Mouse (Mus musculus) limb, embryonic 14.5 days (tissue): ENCODE results near the gene Tspan14. TPM values are rescaled to one million over a fixed set of nuclear protein-coding genes. Genes with fewer than 3 reads are reported as not detected.

ENCODE experiments used
- ATAC-seq: fragments of 200-750 bp; cut with Nextera tagmentation; 2 replicates; pipeline ENCODE4 v1.8.0; 2017; ENCODE audit warnings: low read depth, moderate number of reproducible peaks, moderate TSS enrichment; ENCODE audit not compliant: low FRiP score
- DNase-seq: peaks from one replicate; pipeline ENCODE4 v3.0.0-alpha.2; 2015; ENCODE audit warnings: low spot score
- H3K27ac ChIP-seq: fragments of 300-500 bp; sonication (generic); replicated peaks from 2 replicates; pipeline ENCODE4 v1.5.1; 2014; ENCODE audit warnings: low read depth, mild to moderate bottlenecking, low read length, moderate library complexity, mixed read lengths
- H3K27me3 ChIP-seq: fragments of 300-500 bp; sonication (generic); 2 replicates; pipeline ENCODE4 v1.6.1; 2014; ENCODE audit warnings: low read length, mixed read lengths; ENCODE audit not compliant: control insufficient read depth, insufficient read depth
- H3K36me3 ChIP-seq: fragments of 300-500 bp; sonication (generic); 2 replicates; pipeline ENCODE4 v1.6.1; 2014; ENCODE audit warnings: mild to moderate bottlenecking, low read length, moderate library complexity, mixed read lengths; ENCODE audit not compliant: control insufficient read depth, insufficient read depth
- H3K4me1 ChIP-seq: fragments of 300-500 bp; sonication (generic); 2 replicates; pipeline ENCODE4 v1.6.1; 2014; ENCODE audit warnings: antibody characterized with exemption, low read length, mixed read lengths; ENCODE audit not compliant: control insufficient read depth, insufficient read depth
- H3K4me2 ChIP-seq: fragments of 300-500 bp; sonication (generic); replicated peaks from 2 replicates; pipeline ENCODE4 v1.6.1; 2014; ENCODE audit warnings: low read depth, mild to moderate bottlenecking, low read length, moderate library complexity; ENCODE audit not compliant: severe bottlenecking
- H3K4me3 ChIP-seq: fragments of 300-500 bp; sonication (generic); replicated peaks from 2 replicates; pipeline ENCODE4 v1.5.1; 2014; ENCODE audit warnings: low read length
- H3K9ac ChIP-seq: fragments of 300-500 bp; sonication (generic); 2 replicates; pipeline ENCODE4 v1.6.1; 2014; ENCODE audit warnings: mild to moderate bottlenecking, low read depth, low read length, moderate library complexity; ENCODE audit not compliant: severe bottlenecking
- H3K9me3 ChIP-seq: fragments of 300-500 bp; sonication (generic); 2 replicates; pipeline ENCODE4 v1.6.1; 2016; ENCODE audit warnings: low read length; ENCODE audit not compliant: control insufficient read depth
- POLR2A ChIP-seq: fragments of 200-500 bp; IDR thresholded peaks from 2 replicates; pipeline ENCODE4 v1.8.0; 2012; ENCODE audit warnings: inconsistent platforms, mild to moderate bottlenecking, moderate library complexity, borderline replicate concordance; ENCODE audit not compliant: insufficient read depth, insufficient read length; ENCODE audit errors: extremely low read depth
- WGBS: fragments of 180-500 bp; shearing (Covaris S2); extraction: QIAGEN DNeasy Blood & Tissue Kit; methylation state at CpG from one replicate; pipeline ENCODE4 v1.1.7; 2014; 5-methylcytosine and 5-hydroxymethylcytosine counted together
- polyA plus RNA-seq, 2 experiments: library from polyadenylated mRNA; depleted of rRNA in 1 of 2; stranded (reverse) in 1 of 2; unstranded in 1 of 2; fragments of >200 nt; fragmentation: Nextera tagmentation in 1 of 2; extraction: Ambion mirVana in 1 of 2; gene quantifications; 2 replicates each; pipeline versions ENCODE4 v1.2.1 to v1.2.3; 2012 to 2014

The Tspan14 gene
- polyA plus RNA-seq, 2 experiments: 75.2 to 75.5 TPM

DNA sequence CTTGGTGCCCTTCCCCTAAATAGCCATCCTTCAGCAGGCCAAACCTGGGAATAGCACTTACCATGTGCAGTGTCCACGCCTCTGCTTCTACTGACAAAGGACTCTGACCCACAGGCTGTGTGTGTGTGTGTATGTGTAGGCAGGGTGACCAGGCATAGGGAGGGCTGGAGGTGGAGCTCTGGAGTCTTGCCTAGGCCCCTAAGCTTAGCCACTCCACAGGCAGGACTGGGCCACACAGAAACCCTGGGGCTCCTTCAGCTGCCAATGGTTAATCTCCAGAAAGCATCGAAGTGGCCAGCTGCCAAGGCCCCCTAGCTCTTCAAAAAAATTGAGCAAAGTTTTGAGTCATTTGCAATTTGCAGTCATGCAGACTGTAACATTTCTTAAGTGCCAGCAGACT, 41.5 kb upstream of the Tspan14 start:
- no peaks in the 10 kb centered on the region for H3K36me3 ChIP-seq
- peak; percentile 65; the same call in 1 of the 2 replicates for ATAC-seq
- H3K4me3 ChIP-seq: no peak overlapping the region
- H3K4me2 ChIP-seq: no peak overlapping the region
- no peak overlapping the region for H3K9ac ChIP-seq
- TF ChIP-seq POLR2A: no peak
- 69% methylated on average over 2 of the region's 2 CpGs for WGBS
- H3K9me3 ChIP-seq: no peaks in the 10 kb centered on the region
- no peaks in the 10 kb centered on the region for H3K27me3 ChIP-seq
- DNase-seq: no peak
- no peak overlapping the region for H3K27ac ChIP-seq
- H3K4me1 ChIP-seq: peaks cover 9% of the 10 kb centered on the region; the same call in 1 of the 2 replicates

DNA sequence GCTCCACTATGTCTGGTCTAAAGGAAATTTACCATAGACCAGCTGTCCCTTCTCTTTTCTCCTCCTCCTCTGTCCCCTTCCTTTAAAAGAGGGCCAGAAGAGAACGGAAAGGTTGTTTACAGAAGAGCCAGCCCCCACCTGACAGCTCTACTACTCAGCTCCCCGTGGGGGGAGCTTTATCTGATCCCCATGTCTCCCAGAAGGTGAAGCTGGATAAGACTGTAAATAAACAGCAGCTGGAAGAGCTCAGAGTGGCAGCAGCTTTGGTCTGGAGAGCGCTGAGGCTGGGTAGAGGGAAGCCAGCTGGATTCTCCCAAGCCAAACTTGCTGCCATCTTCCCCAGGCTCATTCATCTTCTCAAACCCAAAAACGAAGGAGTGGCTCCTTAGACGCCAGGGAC, 41.0 kb upstream of the Tspan14 start:
- WGBS: 19% methylated on average over 5 of the region's 5 CpGs
- Histone ChIP-seq H3K9me3 (no peaks in the 10 kb centered on the region), H3K36me3 (no peaks in the 10 kb centered on the region), H3K4me1 (peaks cover 7% of the 10 kb centered on the region; the same call in 1 of the 2 replicates), H3K4me2 (no peak overlapping the region), H3K27ac (no peak overlapping the region), H3K4me3 (no peak overlapping the region), H3K27me3 (no peaks in the 10 kb centered on the region), H3K9ac (no peak overlapping the region)
- TF ChIP-seq POLR2A: no peak
- ATAC-seq (no peak), DNase-seq (no peak)

DNA sequence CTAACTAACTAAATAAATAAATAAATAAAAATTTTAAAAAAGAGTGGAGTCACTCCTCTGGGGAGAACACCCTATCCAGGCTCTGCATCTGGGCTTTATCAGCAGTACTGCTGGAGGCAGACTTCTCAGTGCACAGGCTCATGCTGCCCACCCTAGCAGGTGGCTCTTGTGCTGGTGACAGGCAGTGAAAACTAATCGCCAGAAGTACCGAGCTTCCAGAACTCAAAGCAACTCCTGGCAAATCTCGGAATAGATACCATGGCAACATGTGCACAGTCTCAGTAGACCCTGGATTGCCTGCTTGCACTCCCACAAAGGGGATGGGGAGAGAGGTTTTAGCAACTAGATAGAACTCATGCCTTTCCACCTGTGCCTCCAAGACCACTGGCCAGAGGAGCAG, 40.3 kb upstream of the Tspan14 start:
- H3K4me3 ChIP-seq: no peak overlapping the region

DNA sequence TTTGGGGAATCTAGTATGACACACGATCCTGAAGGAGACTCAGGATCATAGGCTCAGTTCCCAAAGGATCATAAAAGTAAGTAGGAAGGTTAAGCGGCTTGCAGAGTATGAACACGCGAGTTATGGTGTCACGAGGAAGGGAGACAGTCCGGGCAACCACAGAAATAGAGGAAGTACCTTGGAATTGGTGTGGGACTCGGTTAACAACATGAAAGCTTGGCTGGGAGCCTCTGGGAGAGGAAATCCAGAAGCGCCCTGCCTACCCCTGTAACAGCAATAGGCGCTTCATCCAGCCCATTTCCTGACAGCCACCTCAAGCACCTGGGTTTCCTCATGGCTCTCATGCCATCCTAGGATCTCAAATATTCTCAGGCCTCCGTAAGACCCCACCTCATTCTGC, 39.7 kb upstream of the Tspan14 start:
- H3K9me3 ChIP-seq: no peaks in the 10 kb centered on the region
- ATAC-seq (no peak), DNase-seq (no peak)
- H3K4me1 ChIP-seq: peaks cover 7% of the 10 kb centered on the region; the same call in 1 of the 2 replicates
- H3K27me3 ChIP-seq: no peaks in the 10 kb centered on the region
- no peak overlapping the region for H3K4me3 ChIP-seq
- WGBS: 84% methylated on average over 10 of the region's 10 CpGs
- TF ChIP-seq POLR2A: no peak
- H3K4me2 ChIP-seq: no peak overlapping the region
- no peak overlapping the region for H3K9ac ChIP-seq
- H3K27ac ChIP-seq: no peak overlapping the region
- no peaks in the 10 kb centered on the region for H3K36me3 ChIP-seq

More for the DNA sequence above, 40.3 kb upstream of the Tspan14 start:
- no peak for TF ChIP-seq POLR2A
- no peak for DNase-seq
- H3K36me3 ChIP-seq: no peaks in the 10 kb centered on the region
- H3K9me3 ChIP-seq: no peaks in the 10 kb centered on the region
- ATAC-seq: no peak
- H3K27me3 ChIP-seq: no peaks in the 10 kb centered on the region
- no peak overlapping the region for H3K9ac ChIP-seq
- no peak overlapping the region for H3K27ac ChIP-seq
- H3K4me2 ChIP-seq: no peak overlapping the region
- H3K4me1 ChIP-seq: peaks cover 7% of the 10 kb centered on the region; the same call in 1 of the 2 replicates
- 73% methylated on average over 3 of the region's 3 CpGs for WGBS

DNA sequence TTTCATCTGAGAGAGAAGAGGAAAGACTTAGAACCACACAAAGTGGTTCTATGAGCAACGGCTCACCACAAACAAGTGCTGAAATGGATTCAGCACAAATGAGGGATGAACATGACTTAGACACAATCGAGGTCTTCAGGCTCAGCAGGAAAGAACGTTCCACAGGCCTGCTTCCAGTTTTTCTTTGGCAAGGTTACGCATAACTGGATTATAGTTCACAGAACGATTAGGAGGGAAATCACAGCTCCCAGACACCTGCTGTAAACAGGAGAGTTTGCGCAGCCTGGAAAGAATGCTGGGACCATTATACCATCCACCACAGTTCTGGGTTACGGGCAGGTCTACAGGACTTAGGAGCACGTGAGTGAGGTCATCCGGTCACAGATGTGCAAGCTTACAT, 39.1 kb upstream of the Tspan14 start:
- Histone ChIP-seq H3K9ac (no peak overlapping the region), H3K9me3 (no peaks in the 10 kb centered on the region), H3K27me3 (no peaks in the 10 kb centered on the region), H3K4me2 (no peak overlapping the region), H3K36me3 (no peaks in the 10 kb centered on the region), H3K4me3 (no peak overlapping the region), H3K4me1 (peaks cover 7% of the 10 kb centered on the region; the same call in 1 of the 2 replicates), H3K27ac (no peak overlapping the region)
- DNase-seq: no peak
- no peak for ATAC-seq
- 79% methylated on average over 9 of the region's 9 CpGs for WGBS
- TF ChIP-seq POLR2A: no peak
